ENCODE assay signal across 33 mouse cellular contexts in the genomic region with DNA sequence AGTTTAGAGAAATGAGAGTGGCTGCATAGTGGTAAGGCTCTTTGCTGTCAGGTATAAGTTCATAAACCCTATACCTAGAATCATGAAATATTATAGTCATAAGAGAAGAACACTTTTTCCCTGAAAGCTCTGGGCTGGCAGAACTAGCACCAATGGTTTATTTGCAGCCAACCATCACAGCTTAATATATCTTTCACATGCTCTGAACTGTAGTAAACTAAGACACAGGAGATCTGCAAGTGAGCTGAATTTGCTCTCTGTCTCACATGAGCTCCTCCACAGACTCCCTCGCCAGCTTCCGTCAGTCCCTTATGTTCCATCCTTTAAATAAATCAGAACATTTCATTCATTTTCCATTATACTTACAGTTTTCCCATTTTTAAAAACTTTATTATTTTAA. TPM values are rescaled to one million over a fixed set of nuclear protein-coding genes. Genes with fewer than 3 reads are reported as not detected.
"Had no signal": no experiment of that assay in that cellular context is flagged by ENCODE, and none has a peak within 500 bp of the region (broad histone marks: within the 10 kb centered on the region; RNA-seq: fewer than 3 reads in every experiment).

No protein-coding gene starts in this region.

- DNase-seq: gastrocnemius, adult 2 months; gastrocnemius, postnatal 10 days; gastrocnemius, postnatal 25 days; heart, adult 18-20 months; heart, postnatal 14 days; heart, postnatal 36 days; kidney, adult 11 months; kidney, adult 2 months; kidney, adult 9 months; kidney, postnatal 14 days; kidney, postnatal 36 days; layer of hippocampus, adult 9-11 months; layer of hippocampus, postnatal 36 days; left cerebral cortex, postnatal 4 days had no signal

- H3K36me3 ChIP-seq: heart, embryonic 10.5 days; heart, embryonic 13.5 days; heart, embryonic 15.5 days; hindbrain, embryonic 13.5 days; hindbrain, embryonic 15.5 days; kidney, embryonic 15.5 days; limb, embryonic 13.5 days; limb, embryonic 15.5 days; liver, embryonic 12.5 days had no signal

- H3K4me3 ChIP-seq: gastrocnemius, adult 2 months; heart, embryonic 10.5 days; heart, embryonic 13.5 days; heart, embryonic 15.5 days; hindbrain, embryonic 13.5 days; hindbrain, embryonic 15.5 days; kidney, embryonic 15.5 days; left cerebral cortex, adult 2 months; limb, embryonic 13.5 days; limb, embryonic 15.5 days; liver, embryonic 12.5 days had no signal

- H3K27me3 ChIP-seq: heart, embryonic 13.5 days; heart, embryonic 15.5 days; hindbrain, embryonic 13.5 days; hindbrain, embryonic 15.5 days; kidney, embryonic 15.5 days; limb, embryonic 13.5 days; limb, embryonic 15.5 days; liver, embryonic 12.5 days had no signal

- H3K4me2 ChIP-seq: heart, embryonic 13.5 days; heart, embryonic 15.5 days; hindbrain, embryonic 13.5 days; hindbrain, embryonic 15.5 days; kidney, embryonic 15.5 days; limb, embryonic 13.5 days; limb, embryonic 15.5 days; liver, embryonic 12.5 days had no signal

- H3K9me3 ChIP-seq: heart, embryonic 10.5 days; heart, embryonic 13.5 days; heart, embryonic 15.5 days; hindbrain, embryonic 13.5 days; hindbrain, embryonic 15.5 days; kidney, embryonic 15.5 days; limb, embryonic 13.5 days; limb, embryonic 15.5 days; liver, embryonic 12.5 days had no signal

- H3K4me1 ChIP-seq: heart, embryonic 10.5 days; heart, embryonic 13.5 days; heart, embryonic 15.5 days; hindbrain, embryonic 13.5 days; hindbrain, embryonic 15.5 days; kidney, embryonic 15.5 days; limb, embryonic 13.5 days; limb, embryonic 15.5 days; liver, embryonic 12.5 days had no signal

- H3K9ac ChIP-seq: heart, embryonic 13.5 days; heart, embryonic 15.5 days; hindbrain, embryonic 13.5 days; hindbrain, embryonic 15.5 days; kidney, embryonic 15.5 days; limb, embryonic 13.5 days; limb, embryonic 15.5 days; liver, embryonic 12.5 days had no signal

- ATAC-seq: hindbrain, postnatal 0 days; intestine, embryonic 16.5 days; liver, embryonic 12.5 days had no signal

- H3K27ac ChIP-seq: gastrocnemius, adult 2 months; heart, embryonic 10.5 days; heart, embryonic 13.5 days; heart, embryonic 15.5 days; hindbrain, embryonic 13.5 days; hindbrain, embryonic 15.5 days; hindbrain, postnatal 0 days; kidney, embryonic 15.5 days; kidney, postnatal 0 days; left cerebral cortex, adult 2 months; limb, embryonic 13.5 days; limb, embryonic 15.5 days; liver, embryonic 12.5 days had no signal

RNA-seq across cellular contexts. Expression of a gene that starts 56.9 kb away (rescaled TPM):
- polyA plus RNA-seq: heart, embryonic 10.5 days; heart, embryonic 13.5 days; heart, embryonic 15.5 days; heart, postnatal 0 days; hindbrain, embryonic 11.5 days; hindbrain, embryonic 13.5 days; hindbrain, embryonic 15.5 days; hindbrain, postnatal 0 days; intestine, embryonic 14.5 days; intestine, embryonic 16.5 days; kidney, adult 2 months; kidney, embryonic 15.5 days; kidney, postnatal 0 days; large intestine, adult 2 months; limb, embryonic 11.5 days; limb, embryonic 13.5 days; limb, embryonic 15.5 days; liver, adult 2 months; liver, embryonic 12.5 days had no signal
